In the genomic region with DNA sequence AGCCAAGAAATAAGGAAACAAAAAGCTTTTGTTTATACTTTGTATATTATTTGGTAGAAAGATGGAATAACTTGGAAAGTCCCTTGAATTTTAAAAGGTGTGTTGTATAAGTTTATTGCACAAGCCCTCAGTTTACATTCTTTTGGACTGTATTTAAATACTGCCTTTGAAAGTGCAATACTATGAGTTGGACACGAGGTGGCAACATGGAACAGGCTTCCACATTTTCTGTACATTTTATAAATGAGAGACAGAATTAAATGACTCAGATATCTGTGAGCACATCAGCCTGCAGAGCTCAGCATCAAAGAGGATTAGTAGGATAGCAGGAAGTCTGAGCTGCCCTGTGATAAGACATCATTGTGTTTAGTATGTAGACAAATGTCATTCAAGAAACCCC, we compare ENCODE assay signal across 18 mouse cellular contexts. TPM values are rescaled to one million over a fixed set of nuclear protein-coding genes. Genes with fewer than 3 reads are reported as not detected.
A peak's percentile ranks its signal among the peaks of the same experiment; 100 is the strongest.
DNase-seq lines count a peak whose midpoint lies in the region; ATAC-seq and TF ChIP-seq lines count a peak whose summit lies in the region.
"Had no signal": no experiment of that assay in that cellular context is flagged by ENCODE, and none has a peak within 500 bp of the region (broad histone marks: within the 10 kb centered on the region; RNA-seq: fewer than 3 reads in every experiment).

No protein-coding gene starts in this region.

- H3K4me2 ChIP-seq in forebrain, postnatal 0 days (ENCODE audit: low read depth) = no peak overlapping the region
- no peak overlapping the region for H3K4me2 ChIP-seq in forebrain, embryonic 11.5 days (ENCODE audit: low read depth, low read length, severe bottlenecking)
- H3K4me2 ChIP-seq in liver, postnatal 0 days (ENCODE audit: low read depth, low read length) = no peak overlapping the region
- no peak overlapping the region for H3K4me2 ChIP-seq in liver, embryonic 12.5 days
- no peak overlapping the region for H3K4me2 ChIP-seq in CH12.LX (ENCODE audit: insufficient read depth, low read depth, poor library complexity, severe bottlenecking)
- H3K4me2 ChIP-seq: embryonic facial prominence, embryonic 15.5 days; hindbrain, embryonic 14.5 days; midbrain, embryonic 11.5 days had no signal

- no peaks in the 10 kb centered on the region for H3K27me3 ChIP-seq in forebrain, postnatal 0 days (ENCODE audit: insufficient read depth, low read length)
- no peaks in the 10 kb centered on the region for H3K27me3 ChIP-seq in forebrain, embryonic 11.5 days (ENCODE audit: control insufficient read depth, insufficient read depth, low read length)
- H3K27me3 ChIP-seq in liver, postnatal 0 days (ENCODE audit: insufficient read depth, low read length) = no peaks in the 10 kb centered on the region
- H3K27me3 ChIP-seq in liver, embryonic 12.5 days (replicated peaks) = no peaks in the 10 kb centered on the region
- peaks cover 5% of the 10 kb centered on the region for H3K27me3 ChIP-seq in CH12.LX (replicated peaks)
- H3K27me3 ChIP-seq: embryonic facial prominence, embryonic 15.5 days had no signal

- no peak overlapping the region for H3K4me3 ChIP-seq in forebrain, postnatal 0 days (ENCODE audit: low read depth, low read length)
- no peak overlapping the region for H3K4me3 ChIP-seq in forebrain, embryonic 11.5 days (ENCODE audit: low read depth, low read length)
- no peak overlapping the region for H3K4me3 ChIP-seq in liver, postnatal 0 days (ENCODE audit: low read depth, low read length)
- no peak overlapping the region for H3K4me3 ChIP-seq in liver, embryonic 12.5 days
- H3K4me3 ChIP-seq in CH12.LX (replicated peaks in 1 of 3; ENCODE audit: low read depth in 2 of 3, low read length in 2 of 3, poor library complexity in 1 of 3) = no peak overlapping the region
- H3K4me3 ChIP-seq: embryonic facial prominence, embryonic 15.5 days had no signal

- H3K79me2 ChIP-seq in CH12.LX (replicated peaks; ENCODE audit: control insufficient read depth, extremely low read depth, insufficient read depth, poor library complexity, severe bottlenecking) = no peaks in the 10 kb centered on the region

- no peak for TF ChIP-seq POLR2A in CH12.LX (IDR thresholded peaks at IDR 0.05; ENCODE audit: low read depth, low read length)

- no peak for ATAC-seq in forebrain, postnatal 0 days
- ATAC-seq in forebrain, embryonic 11.5 days (replicated peaks; ENCODE audit: low FRiP score) = no peak
- ATAC-seq in liver, postnatal 0 days = no peak
- no peak for ATAC-seq in liver, embryonic 12.5 days
- 0 out of 2 replicates have a peak, but pooled peaks have one; percentile 58 for ATAC-seq in common myeloid progenitor, adult 5-6 weeks (replicated peaks; ENCODE audit: low read depth, poor library complexity, severe bottlenecking)
- ATAC-seq: CD4-positive, CD25-positive, alpha-beta regulatory T cell, adult 4 months had no signal

- no peaks in the 10 kb centered on the region for H3K4me1 ChIP-seq in forebrain, postnatal 0 days (ENCODE audit: insufficient read depth)
- no peaks in the 10 kb centered on the region for H3K4me1 ChIP-seq in forebrain, embryonic 11.5 days (replicated peaks; ENCODE audit: control insufficient read depth, insufficient read depth, low read length)
- no peaks in the 10 kb centered on the region for H3K4me1 ChIP-seq in liver, postnatal 0 days (ENCODE audit: insufficient read depth)
- no peaks in the 10 kb centered on the region for H3K4me1 ChIP-seq in liver, embryonic 12.5 days
- no peaks in the 10 kb centered on the region for H3K4me1 ChIP-seq in CH12.LX (ENCODE audit: control insufficient read depth in 1 of 2, insufficient read depth in 2 of 2)
- H3K4me1 ChIP-seq: embryonic facial prominence, embryonic 15.5 days had no signal

- peak; percentile 50 for TF ChIP-seq RAD21 in CH12.LX (IDR thresholded peaks at IDR 0.05; ENCODE audit: low read depth, low read length)

- no peak overlapping the region for H3K9ac ChIP-seq in forebrain, postnatal 0 days
- no peak overlapping the region for H3K9ac ChIP-seq in forebrain, embryonic 11.5 days (ENCODE audit: low read length)
- no peak overlapping the region for H3K9ac ChIP-seq in liver, postnatal 0 days (replicated peaks)
- no peak overlapping the region for H3K9ac ChIP-seq in liver, embryonic 12.5 days
- no peak overlapping the region for H3K9ac ChIP-seq in CH12.LX (ENCODE audit: insufficient read depth, low read depth)
- H3K9ac ChIP-seq: embryonic facial prominence, embryonic 15.5 days; hindbrain, embryonic 14.5 days; liver, embryonic 14.5 days had no signal

- TF ChIP-seq EP300 in liver, postnatal 0 days (IDR thresholded peaks at IDR 0.05; ENCODE audit: low read depth) = no peak
- no peak for TF ChIP-seq EP300 in CH12.LX (IDR thresholded peaks at IDR 0.05; ENCODE audit: low read length)

- no peaks in the 10 kb centered on the region for H3K36me3 ChIP-seq in forebrain, postnatal 0 days (ENCODE audit: insufficient read depth)
- H3K36me3 ChIP-seq in forebrain, embryonic 11.5 days (ENCODE audit: control insufficient read depth, insufficient read depth, low read length) = no peaks in the 10 kb centered on the region
- H3K36me3 ChIP-seq in liver, postnatal 0 days (replicated peaks; ENCODE audit: insufficient read depth, low read length) = no peaks in the 10 kb centered on the region
- H3K36me3 ChIP-seq in liver, embryonic 12.5 days = no peaks in the 10 kb centered on the region
- no peaks in the 10 kb centered on the region for H3K36me3 ChIP-seq in CH12.LX (replicated peaks in 1 of 2; ENCODE audit: control insufficient read depth in 1 of 2, insufficient read depth in 1 of 2, low read length in 1 of 2)
- H3K36me3 ChIP-seq: embryonic facial prominence, embryonic 15.5 days had no signal

- no peak overlapping the region for H3K27ac ChIP-seq in forebrain, postnatal 0 days (ENCODE audit: low read depth, low read length)
- H3K27ac ChIP-seq in forebrain, embryonic 11.5 days (ENCODE audit: low read depth, low read length) = no peak overlapping the region
- no peak overlapping the region for H3K27ac ChIP-seq in liver, postnatal 0 days (ENCODE audit: low read depth)
- no peak overlapping the region for H3K27ac ChIP-seq in liver, embryonic 12.5 days
- no peak overlapping the region for H3K27ac ChIP-seq in CH12.LX (ENCODE audit: insufficient read depth, low read depth)
- H3K27ac ChIP-seq: embryonic facial prominence, embryonic 15.5 days; hindbrain, embryonic 14.5 days; liver, embryonic 14.5 days had no signal

- WGBS in forebrain, postnatal 0 days = 25% methylated on average over 1 of the region's 1 CpGs
- 19% methylated on average over 1 of the region's 1 CpGs for WGBS in forebrain, embryonic 11.5 days
- 11% methylated on average over 1 of the region's 1 CpGs for WGBS in liver, postnatal 0 days (ENCODE audit: insufficient replicate concordance)
- 18% methylated on average over 1 of the region's 1 CpGs for WGBS in liver, embryonic 12.5 days (ENCODE audit: insufficient replicate concordance)

- no peaks in the 10 kb centered on the region for H3K9me3 ChIP-seq in forebrain, postnatal 0 days (ENCODE audit: low read length)
- no peaks in the 10 kb centered on the region for H3K9me3 ChIP-seq in forebrain, embryonic 11.5 days (ENCODE audit: control insufficient read depth, low read length)
- no peaks in the 10 kb centered on the region for H3K9me3 ChIP-seq in liver, postnatal 0 days (ENCODE audit: low read length)
- H3K9me3 ChIP-seq in liver, embryonic 12.5 days (replicated peaks) = no peaks in the 10 kb centered on the region
- H3K9me3 ChIP-seq in CH12.LX (replicated peaks; ENCODE audit: low read length) = no peaks in the 10 kb centered on the region
- H3K9me3 ChIP-seq: embryonic facial prominence, embryonic 15.5 days had no signal

- peak; percentile 31; the same call in 1 of the 2 replicates for TF ChIP-seq CTCF in forebrain, postnatal 0 days (IDR thresholded peaks at IDR 0.05; ENCODE audit: low read depth)
- TF ChIP-seq CTCF in liver, postnatal 0 days (IDR thresholded peaks at IDR 0.05; ENCODE audit: low read depth) = peak; percentile 15; the same call in 1 of the 2 replicates
- TF ChIP-seq CTCF in CH12.LX (conservative IDR thresholded peaks at IDR 0.05 in 1 of 2, IDR thresholded peaks at IDR 0.05 in 1 of 2; ENCODE audit: low read depth in 2 of 2, low read length in 2 of 2) = peak in 1 of 2 experiments; percentile 48; a peak in 3 of 4 replicates

- DNase-seq in forebrain, postnatal 0 days = peak; percentile 0
- DNase-seq in forebrain, embryonic 11.5 days (ENCODE audit: low spot score) = no peak
- DNase-seq in liver, postnatal 0 days = no peak
- DNase-seq in CH12.LX (ENCODE audit: extremely low read depth) = peak; percentile 18
- DNase-seq in cerebellum, adult 8-10 months = no peak
- no peak for DNase-seq in cerebellum, postnatal 36 days
- DNase-seq: kidney, postnatal 25 days had no signal

- in situ Hi-C loops in CH12.LX (cut with MboI; ENCODE audit: low pct_ligation_motif_present, low pct_unique_long_range_greater_than_20kb, low sequenced_read_pairs) = no loop called here

- dilution Hi-C loops in CH12.LX (cut with MboI; ENCODE audit: extremely low pct_ligation_motif_present, extremely low pct_unique_long_range_greater_than_20kb, low sequenced_read_pairs) = no loop called here

RNA-seq across cellular contexts. Expression of a gene that starts 11.4 kb away (rescaled TPM):
- not detected in 2 replicates for total RNA-seq in forebrain, postnatal 0 days (2014; rRNA removed)
- not detected in 2 replicates for polyA plus RNA-seq in forebrain, postnatal 0 days (2015; fragmentation: Nextera tagmentation; extraction: Ambion mirVana)
- not detected in 2 replicates for polyA plus RNA-seq in forebrain, embryonic 11.5 days (2014; fragmentation: Nextera tagmentation; extraction: Ambion mirVana)
- not detected in 2 replicates for polyA plus RNA-seq in liver, postnatal 0 days (2015; fragmentation: Nextera tagmentation; extraction: Ambion mirVana)
- not detected in 2 replicates for polyA plus RNA-seq in liver, embryonic 12.5 days (2016; fragmentation: Nextera tagmentation; extraction: Ambion mirVana)
- total RNA-seq in CH12.LX (2012; rRNA removed) (not detected in 2 replicates), CH12.LX (2014; rRNA removed) (not detected in 2 replicates)
- not detected in 2 replicates for polyA plus RNA-seq in CH12.LX (2012; ENCODE audit: insufficient read length, low read depth)
- not detected in 2 replicates for total RNA-seq in common myeloid progenitor, adult 5-6 weeks (2017)
- total RNA-seq: neutrophil, adult 5-6 weeks had no signal
- polyA plus RNA-seq: CD4-positive, CD25-positive, alpha-beta regulatory T cell, adult 4 months; embryonic facial prominence, embryonic 15.5 days; frontal cortex, adult 2 months; hindbrain, embryonic 14.5 days; liver, embryonic 14.5 days; midbrain, embryonic 11.5 days; spleen, adult 2 months had no signal

RNA-seq across cellular contexts. Expression of a gene that starts 42.1 kb away (rescaled TPM):
- total RNA-seq in forebrain, postnatal 0 days (2014; rRNA removed) = not detected in 2 replicates
- polyA plus RNA-seq in forebrain, postnatal 0 days (2015; fragmentation: Nextera tagmentation; extraction: Ambion mirVana) = not detected in 2 replicates
- polyA plus RNA-seq in forebrain, embryonic 11.5 days (2014; fragmentation: Nextera tagmentation; extraction: Ambion mirVana) = not detected in 2 replicates
- polyA plus RNA-seq in liver, postnatal 0 days (2015; fragmentation: Nextera tagmentation; extraction: Ambion mirVana) = not detected in 2 replicates
- polyA plus RNA-seq in liver, embryonic 12.5 days (2016; fragmentation: Nextera tagmentation; extraction: Ambion mirVana) = not detected in 2 replicates
- total RNA-seq in CH12.LX (2012; rRNA removed) = not detected in 2 replicates
- total RNA-seq in CH12.LX (2014; rRNA removed) = not detected in 2 replicates
- polyA plus RNA-seq in CH12.LX (2012; ENCODE audit: insufficient read length, low read depth) = not detected in 2 replicates
- not detected in 2 replicates for total RNA-seq in common myeloid progenitor, adult 5-6 weeks (2017)
- total RNA-seq: left cerebral cortex, postnatal 10 days; neutrophil, adult 5-6 weeks had no signal
- polyA plus RNA-seq: CD4-positive, CD25-positive, alpha-beta regulatory T cell, adult 4 months; frontal cortex, adult 2 months; hindbrain, embryonic 14.5 days; liver, embryonic 14.5 days; midbrain, embryonic 11.5 days; spleen, adult 2 months had no signal

RNA-seq across cellular contexts. Expression of a gene that starts 44.8 kb away (rescaled TPM):
- not detected in 2 replicates for total RNA-seq in forebrain, postnatal 0 days (2014; rRNA removed)
- polyA plus RNA-seq in forebrain, postnatal 0 days (2015; fragmentation: Nextera tagmentation; extraction: Ambion mirVana) = not detected in 2 replicates
- polyA plus RNA-seq in forebrain, embryonic 11.5 days (2014; fragmentation: Nextera tagmentation; extraction: Ambion mirVana) = not detected in 2 replicates
- polyA plus RNA-seq in liver, postnatal 0 days (2015; fragmentation: Nextera tagmentation; extraction: Ambion mirVana) = not detected in 2 replicates
- not detected in 2 replicates for polyA plus RNA-seq in liver, embryonic 12.5 days (2016; fragmentation: Nextera tagmentation; extraction: Ambion mirVana)
- not detected in 2 replicates for total RNA-seq in CH12.LX (2012; rRNA removed)
- total RNA-seq in CH12.LX (2014; rRNA removed) = not detected in 2 replicates
- polyA plus RNA-seq in CH12.LX (2012; ENCODE audit: insufficient read length, low read depth) = not detected in 2 replicates
- total RNA-seq in common myeloid progenitor, adult 5-6 weeks (2017) = not detected in 2 replicates
- total RNA-seq: left cerebral cortex, postnatal 10 days; neutrophil, adult 5-6 weeks had no signal
- polyA plus RNA-seq: CD4-positive, CD25-positive, alpha-beta regulatory T cell, adult 4 months; frontal cortex, adult 2 months; hindbrain, embryonic 14.5 days; liver, embryonic 14.5 days; midbrain, embryonic 11.5 days; spleen, adult 2 months had no signal

RNA-seq across cellular contexts. Expression of a gene that starts 58.6 kb away (rescaled TPM):
- not detected in 2 replicates for total RNA-seq in forebrain, postnatal 0 days (2014; rRNA removed)
- polyA plus RNA-seq in forebrain, postnatal 0 days (2015; fragmentation: Nextera tagmentation; extraction: Ambion mirVana) = 0.07 TPM in 1 of 2 replicates, not detected in the other
- not detected in 2 replicates for polyA plus RNA-seq in forebrain, embryonic 11.5 days (2014; fragmentation: Nextera tagmentation; extraction: Ambion mirVana)
- polyA plus RNA-seq in liver, postnatal 0 days (2015; fragmentation: Nextera tagmentation; extraction: Ambion mirVana) = not detected in 2 replicates
- polyA plus RNA-seq in liver, embryonic 12.5 days (2016; fragmentation: Nextera tagmentation; extraction: Ambion mirVana) = not detected in 2 replicates
- total RNA-seq in CH12.LX (2012; rRNA removed) = 2.4 and 2.6 TPM in 2 replicates
- 9.3 and 9.6 TPM in 2 replicates for total RNA-seq in CH12.LX (2014; rRNA removed)
- 2.8 and 3.5 TPM in 2 replicates for polyA plus RNA-seq in CH12.LX (2012; ENCODE audit: insufficient read length, low read depth)
- total RNA-seq in common myeloid progenitor, adult 5-6 weeks (2017) = not detected in 2 replicates
- total RNA-seq: left cerebral cortex, postnatal 10 days; neutrophil, adult 5-6 weeks had no signal
- polyA plus RNA-seq: CD4-positive, CD25-positive, alpha-beta regulatory T cell, adult 4 months; frontal cortex, adult 2 months; hindbrain, embryonic 14.5 days had no signal

Comparison
In these comparisons a context has a peak if more than half of its experiments do, and no peak if none do; other contexts are left out.
1. DNase-seq: peak in forebrain, postnatal 0 days (single experiment) and CH12.LX (single experiment); none in forebrain, embryonic 11.5 days (single experiment), liver, postnatal 0 days (single experiment), cerebellum, adult 8-10 months (single experiment) and cerebellum, postnatal 36 days (0 of 2).